Mouse (Mus musculus) adrenal gland, postnatal 4 days (tissue): Measurements from ENCODE around the gene Clhc1. TPM values are rescaled to one million over a fixed set of nuclear protein-coding genes. Genes with fewer than 3 reads are reported as not detected.
"Not testable (repeated sequence)": the region's sequence is repeated elsewhere in the genome, so short reads cannot be mapped to it uniquely, and the experiment has no call there.

Source experiments
- DNase-seq, 2 experiments: peaks; one replicate each; pipeline ENCODE4 v3.0.0; 2021 to 2022; ENCODE audit warnings: low spot score in 2 of 2, mixed read lengths in 2 of 2
- long read RNA-seq, 2 experiments: library from polyadenylated mRNA; stranded (forward); transcript quantifications; one replicate each; pipeline ENCODE4 v2.0.0; 2021
- total RNA-seq, 2 experiments: library from RNA; stranded (reverse); gene quantifications; 2 replicates each; pipeline ENCODE4 v1.2.3; 2021

The Clhc1 gene
- under 1 TPM; 0.42 to 0.48 TPM for total RNA-seq
- long read RNA-seq, experiment 1, result 0 reads
- long read RNA-seq, experiment 2, result 0 reads

- peak; percentile 85 to 90 for DNase-seq
Measured at GRCm38 (mm10) chr11:29547752-29548503, at the start of gene Clhc1, which contains the start of gene Rps27a. Gene Clhc1 (plus strand): TSS chr11:29547950. Gene Rps27a (minus strand): TSS chr11:29548109.

- no peak for DNase-seq
Measured at GRCm38 (mm10) chr11:29503948-29504893, 43.5 kb upstream of the Clhc1 start.

GRCm38 (mm10) chr11:29504899-29505625, 42.7 kb upstream of the Clhc1 start:
- DNase-seq, result no peak

- no peak for DNase-seq
Measured at GRCm38 (mm10) chr11:29509421-29509820, 38.3 kb upstream of the Clhc1 start.

- DNase-seq, result no peak
Measured at GRCm38 (mm10) chr11:29512818-29513535, 34.8 kb upstream of the Clhc1 start.

GRCm38 (mm10) chr11:29514325-29514681, 33.4 kb upstream of the Clhc1 start:
- DNase-seq, result no peak

- peak; percentile 67 to 80 for DNase-seq
Measured at GRCm38 (mm10) chr11:29514682-29515412, 32.9 kb upstream of the Clhc1 start, which contains the start of gene Prorsd1. Gene Prorsd1 (minus strand): TSS chr11:29515033.

- peak; percentile 58 to 75 for DNase-seq
Measured at GRCm38 (mm10) chr11:29525988-29526794, 21.6 kb upstream of the Clhc1 start, which contains the start of gene Mtif2. Gene Mtif2 (plus strand): TSS chr11:29526408.

GRCm38 (mm10) chr11:29538201-29538600, 9.5 kb upstream of the Clhc1 start:
- DNase-seq, result no peak

- DNase-seq, result no peak
Measured at GRCm38 (mm10) chr11:29544225-29544945, 3.4 kb upstream of the Clhc1 start.

- DNase-seq, result not testable (repeated sequence)
Measured at GRCm38 (mm10) chr11:29545150-29545752, 2.5 kb upstream of the Clhc1 start.

- DNase-seq, result not testable (repeated sequence)
Measured at GRCm38 (mm10) chr11:29546297-29546696, 1.5 kb upstream of the Clhc1 start.

- DNase-seq, result no peak
Measured at GRCm38 (mm10) chr11:29546762-29547161, 988 bp upstream of the Clhc1 start.

GRCm38 (mm10) chr11:29547249-29547751, 450 bp upstream of the Clhc1 start:
- no peak for DNase-seq

- no peak for DNase-seq
Measured at GRCm38 (mm10) chr11:29548504-29549424, 1.0 kb downstream of the Clhc1 start.

- DNase-seq, result no peak
Measured at GRCm38 (mm10) chr11:29549425-29549778, 1.7 kb downstream of the Clhc1 start.
